Mouse (Mus musculus) activated CD4-positive, CD25-positive, alpha-beta regulatory T cell, adult 4 months (primary cell): ENCODE measurements at regions not wholly inside any gene's neighbourhood (a gene's known extent, or its start where the extent isn't known, plus 50 kb on each side); places are given as distances from the start of the nearest gene placed in this dataset.

Experiments
- ATAC-seq: one replicate; pipeline ENCODE4 v1.8.0; 2017

DNA sequence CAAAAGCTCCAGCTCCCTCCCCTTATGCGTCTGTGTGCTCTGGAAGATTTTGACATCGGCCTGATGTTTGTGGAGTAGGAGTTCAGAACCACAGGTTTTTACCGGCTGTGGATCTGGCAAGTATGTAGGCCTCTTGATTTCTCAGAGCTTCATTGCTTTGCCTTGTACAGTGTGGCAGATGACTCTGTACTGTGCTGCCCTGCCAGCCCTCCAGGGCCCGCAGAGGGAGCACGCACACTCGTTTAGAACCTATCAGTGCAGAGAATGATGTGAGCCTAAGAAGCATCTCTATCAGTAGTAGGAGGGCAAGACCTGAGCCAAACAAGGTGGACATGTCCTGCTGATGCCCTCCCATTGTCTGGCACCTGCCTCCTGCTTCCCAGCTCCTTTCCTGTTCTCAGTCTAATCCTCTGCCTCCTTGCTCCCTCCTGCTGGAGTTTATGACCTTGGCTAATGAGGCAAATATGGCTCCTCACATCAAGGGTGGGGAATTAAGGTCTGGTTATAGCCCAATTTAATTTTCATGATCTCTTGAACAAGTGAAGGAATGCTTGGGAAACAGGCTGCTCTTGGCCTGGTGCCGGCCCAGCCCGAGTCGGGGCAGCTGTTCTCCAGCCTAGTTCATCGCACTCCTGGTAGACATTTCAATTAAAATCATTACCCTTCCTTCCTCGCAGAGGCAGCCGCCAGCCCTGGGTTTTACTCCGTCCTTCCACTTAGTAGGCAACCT, 344.5 kb downstream of the Tmem38b start:
- ATAC-seq: no peak

GRCm38 (mm10) chr4:54184213-54184612, 358.4 kb downstream of the Tmem38b start:
- no peak for ATAC-seq

GRCm38 (mm10) chr4:54195734-54196133, 369.9 kb downstream of the Tmem38b start:
- no peak for ATAC-seq

DNA sequence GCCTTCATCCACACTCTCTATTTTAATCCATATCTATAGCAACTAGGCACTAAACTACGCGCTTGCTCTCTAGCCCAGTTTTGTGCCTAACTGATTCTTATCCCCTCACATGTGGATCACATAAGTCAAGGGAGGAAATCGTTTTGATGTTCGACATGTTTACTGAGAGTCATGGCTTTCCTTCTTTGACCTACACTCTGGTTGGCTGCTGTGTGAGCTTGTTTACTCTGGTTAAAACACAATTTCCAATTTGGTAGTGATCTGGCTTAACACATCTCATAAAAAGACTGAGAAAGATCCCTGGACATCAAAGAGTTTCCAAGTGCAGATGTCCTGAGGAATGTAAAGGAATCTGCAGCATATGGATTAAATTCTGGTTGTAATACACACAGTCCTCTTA, 376.6 kb downstream of the Tmem38b start:
- ATAC-seq: no peak

DNA sequence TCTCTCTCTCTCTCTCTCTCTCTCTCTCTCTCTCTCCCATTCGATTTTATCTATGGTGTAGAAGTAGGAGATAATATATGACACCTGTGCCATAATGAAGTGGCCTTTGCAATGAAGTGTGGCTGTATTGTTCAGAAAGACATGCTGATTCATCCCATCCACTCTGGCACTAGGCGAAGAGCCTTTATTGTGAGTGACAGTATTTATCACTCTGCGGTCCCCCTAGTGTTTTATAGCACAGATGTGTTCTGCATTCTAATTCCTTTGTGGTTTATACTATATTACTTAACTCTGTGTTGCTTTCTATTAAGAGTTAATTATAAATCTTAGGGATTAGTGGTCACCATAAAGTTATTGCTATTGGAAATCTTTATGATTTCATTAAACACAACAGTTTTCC, 398.7 kb downstream of the Tmem38b start:
- ATAC-seq: no peak
